Mouse (Mus musculus): ENCODE results near the gene 4921517D22Rik.

DNA sequence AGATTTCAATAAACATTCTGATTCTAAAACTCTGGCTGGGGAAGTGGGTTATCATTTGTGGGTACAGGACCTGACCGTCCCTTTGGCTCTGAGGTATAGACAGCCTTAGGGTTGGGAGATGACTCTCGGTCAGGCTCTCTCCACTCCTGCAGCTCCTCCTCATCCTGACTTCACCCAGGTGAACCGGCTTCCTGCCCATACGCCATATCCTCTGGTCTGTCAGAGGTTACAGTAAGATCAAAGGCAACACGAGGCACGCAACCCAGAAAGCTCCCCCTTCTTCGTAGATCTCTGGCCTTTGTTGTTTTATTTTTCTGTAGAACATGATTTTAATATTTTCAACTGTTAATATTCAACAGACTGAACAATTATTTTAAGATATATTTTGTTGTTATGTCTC lies 1.9 kb upstream of the 4921517D22Rik start:
- no peak for TF ChIP-seq EP300 (IDR thresholded peaks at IDR 0.05; ENCODE audit: low read depth)
- TF ChIP-seq CTCF (IDR thresholded peaks at IDR 0.05; ENCODE audit: low read depth): no peak

Measured in liver, embryonic 14.5 days (tissue).